Mouse (Mus musculus): Measurements from ENCODE around the gene Cdkn1a. TPM values are rescaled to one million over a fixed set of nuclear protein-coding genes. Genes with fewer than 3 reads are reported as not detected.

The Cdkn1a gene
- total and polyA plus RNA-seq, 3 experiments: 10.6 to 59.1 (median 37.5) TPM

GRCm38 (mm10) chr17:29096245-29096644, 5.5 kb downstream of the Cdkn1a start:
- H3K27ac ChIP-seq (ENCODE audit: insufficient read depth, low read depth): no peak overlapping the region
- dilution Hi-C loops (cut with MboI; ENCODE audit: extremely low pct_ligation_motif_present, extremely low pct_unique_long_range_greater_than_20kb, low sequenced_read_pairs): no loop called here
- peaks cover 4 to 41% of the 10 kb centered on the region in 2 experiments; a peak in 3 of 4 replicates for H3K4me1 ChIP-seq (ENCODE audit: control insufficient read depth in 1 of 2, insufficient read depth in 2 of 2)
- no peaks in the 10 kb centered on the region for H3K27me3 ChIP-seq (replicated peaks)
- peak overlapping the region in 1 of 3 experiments; percentile 26 for H3K4me3 ChIP-seq (replicated peaks in 1 of 3; ENCODE audit: low read depth in 2 of 3, low read length in 2 of 3, poor library complexity in 1 of 3)
- H3K36me3 ChIP-seq (replicated peaks in 1 of 2; ENCODE audit: control insufficient read depth in 1 of 2, insufficient read depth in 1 of 2, low read length in 1 of 2): peaks cover 44 to 52% of the 10 kb centered on the region in 2 experiments
- H3K4me2 ChIP-seq (ENCODE audit: insufficient read depth, low read depth, poor library complexity, severe bottlenecking): peak overlapping the region; percentile 71
- H3K9ac ChIP-seq (ENCODE audit: insufficient read depth, low read depth): peak overlapping the region; percentile 75
- H3K79me2 ChIP-seq (replicated peaks; ENCODE audit: control insufficient read depth, extremely low read depth, insufficient read depth, poor library complexity, severe bottlenecking): peaks cover 53% of the 10 kb centered on the region
- in situ Hi-C loops (cut with MboI; ENCODE audit: low pct_ligation_motif_present, low pct_unique_long_range_greater_than_20kb, low sequenced_read_pairs): loop anchor here (5.0 kb wide), 1 partner anchor 71 kb away; no protein-coding TSS in a partner anchor
- DNase-seq (ENCODE audit: extremely low read depth): no peak
- H3K9me3 ChIP-seq (replicated peaks; ENCODE audit: low read length): no peaks in the 10 kb centered on the region
- TF ChIP-seq USF2 (conservative IDR thresholded peaks at IDR 0.05; ENCODE audit: low read depth, low read length) (no peak), SMC3 (IDR thresholded peaks at IDR 0.05; ENCODE audit: low read depth, low read length) (no peak), MAFK (IDR thresholded peaks at IDR 0.05; ENCODE audit: insufficient replicate concordance, low read length) (no peak), MAX (IDR thresholded peaks at IDR 0.05; ENCODE audit: low read length) (no peak), TBP (conservative IDR thresholded peaks at IDR 0.05; ENCODE audit: low read depth, low read length) (no peak), RCOR1 (conservative IDR thresholded peaks at IDR 0.05; ENCODE audit: low read depth, low read length) (no peak), ELF1 (IDR thresholded peaks at IDR 0.05; ENCODE audit: low read depth, low read length) (no peak), IRF4 (IDR thresholded peaks at IDR 0.05; ENCODE audit: low read depth, low read length) (no peak), RAD21 (IDR thresholded peaks at IDR 0.05; ENCODE audit: low read depth, low read length) (no peak), PAX5 (IDR thresholded peaks at IDR 0.05; ENCODE audit: low read length) (no peak), TCF12 (IDR thresholded peaks at IDR 0.05; ENCODE audit: low read depth, low read length) (no peak), ZNF384 (IDR thresholded peaks at IDR 0.05; ENCODE audit: low read depth, low read length) (no peak), ZC3H11A (IDR thresholded peaks at IDR 0.05; ENCODE audit: low read depth, low read length) (no peak), BHLHE40 (IDR thresholded peaks at IDR 0.05; ENCODE audit: low read depth, low read length) (no peak), NRF1 (IDR thresholded peaks at IDR 0.05; ENCODE audit: low read depth, low read length) (no peak)

- Histone ChIP-seq H3K27me3 (replicated peaks) (no peaks in the 10 kb centered on the region), H3K4me2 (ENCODE audit: insufficient read depth, low read depth, poor library complexity, severe bottlenecking) (no peak overlapping the region), H3K36me3 (replicated peaks in 1 of 2; ENCODE audit: control insufficient read depth in 1 of 2, insufficient read depth in 1 of 2, low read length in 1 of 2) (peaks cover 44 to 52% of the 10 kb centered on the region in 2 experiments), H3K9ac (ENCODE audit: insufficient read depth, low read depth) (no peak overlapping the region), H3K4me3 (replicated peaks in 1 of 3; ENCODE audit: low read depth in 2 of 3, low read length in 2 of 3, poor library complexity in 1 of 3) (no peak overlapping the region), H3K4me1 (ENCODE audit: control insufficient read depth in 1 of 2, insufficient read depth in 2 of 2) (peaks cover 4 to 34% of the 10 kb centered on the region in 2 experiments; a peak in 3 of 4 replicates), H3K27ac (ENCODE audit: insufficient read depth, low read depth) (no peak overlapping the region), H3K9me3 (replicated peaks; ENCODE audit: low read length) (no peaks in the 10 kb centered on the region), H3K79me2 (replicated peaks; ENCODE audit: control insufficient read depth, extremely low read depth, insufficient read depth, poor library complexity, severe bottlenecking) (peaks cover 53% of the 10 kb centered on the region)
- in situ Hi-C loops (cut with MboI; ENCODE audit: low pct_ligation_motif_present, low pct_unique_long_range_greater_than_20kb, low sequenced_read_pairs): loop anchor here (5.0 kb wide), 1 partner anchor 70 kb away; no protein-coding TSS in a partner anchor
- no peak for TF ChIP-seq MEF2A (IDR thresholded peaks at IDR 0.05; ENCODE audit: borderline replicate concordance, low read depth, low read length)
- TF ChIP-seq RCOR1 (conservative IDR thresholded peaks at IDR 0.05; ENCODE audit: low read depth, low read length): no peak
- no peak for TF ChIP-seq BHLHE40 (IDR thresholded peaks at IDR 0.05; ENCODE audit: low read depth, low read length)
- no peak for TF ChIP-seq HCFC1 (IDR thresholded peaks at IDR 0.05; ENCODE audit: low read depth, low read length)
- TF ChIP-seq KAT2A (IDR thresholded peaks at IDR 0.05; ENCODE audit: insufficient replicate concordance, low read length): no peak
- TF ChIP-seq GABPA (IDR thresholded peaks at IDR 0.05; ENCODE audit: insufficient replicate concordance, low read depth, low read length): no peak
- TF ChIP-seq E2F4 (IDR thresholded peaks at IDR 0.05; ENCODE audit: insufficient replicate concordance, low read depth, low read length): no peak
- DNase-seq (ENCODE audit: extremely low read depth): no peak
- dilution Hi-C loops (cut with MboI; ENCODE audit: extremely low pct_ligation_motif_present, extremely low pct_unique_long_range_greater_than_20kb, low sequenced_read_pairs): no loop called here
Observed at GRCm38 (mm10) chr17:29096851-29097561, 6.2 kb downstream of the Cdkn1a start.
